Mouse (Mus musculus): ENCODE data around the gene Gm10392.

DNA sequence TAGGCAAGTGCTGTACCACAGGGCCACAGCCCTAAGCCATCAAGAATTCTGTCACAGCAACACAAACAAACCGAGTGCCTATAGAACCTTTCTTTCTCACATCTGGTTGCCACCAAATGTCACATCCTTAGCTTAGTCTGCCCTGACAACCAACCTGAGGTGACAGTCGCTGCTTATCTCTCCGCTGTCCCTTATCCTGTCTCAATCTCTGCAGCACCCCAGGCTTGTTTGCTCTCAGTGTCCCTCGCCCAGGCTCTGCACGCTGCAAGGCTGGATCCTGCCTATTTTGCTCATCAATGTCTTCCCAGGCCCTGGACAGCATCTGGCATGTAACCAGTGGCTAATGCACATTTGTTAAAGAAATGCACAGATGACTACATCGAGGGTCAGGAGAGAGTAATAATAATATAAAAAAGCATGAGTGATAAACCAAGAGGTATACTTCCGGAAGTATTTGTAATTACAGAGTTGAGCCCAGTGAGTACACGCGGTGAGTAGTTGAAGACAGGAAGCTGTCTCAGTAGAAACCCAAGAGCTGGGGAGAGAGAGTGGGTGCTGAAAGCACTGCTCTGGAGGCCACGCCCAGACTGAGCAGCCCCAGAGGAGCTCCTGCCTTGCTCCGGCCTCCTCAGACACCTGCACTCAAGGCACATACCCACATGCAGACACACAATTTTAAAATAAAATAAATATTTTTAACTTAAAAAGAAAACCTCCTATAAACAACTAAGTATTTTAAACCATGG lies 35.3 kb downstream of the Gm10392 start:
- no peak for TF ChIP-seq CTCF (IDR thresholded peaks at IDR 0.05; ENCODE audit: low read depth)
- TF ChIP-seq EP300 (IDR thresholded peaks at IDR 0.05; ENCODE audit: low read depth) = no peak
